Mouse (Mus musculus): ENCODE results near the gene Foxj3. TPM values are rescaled to one million over a fixed set of nuclear protein-coding genes. Genes with fewer than 3 reads are reported as not detected.

Gene Foxj3
- polyA plus RNA-seq, 1 experiment from 2014 or later = 23.4 TPM

- Histone ChIP-seq H3K4me3 (ENCODE audit: low read depth, low read length) (no peak overlapping the region), H3K4me1 (replicated peaks; ENCODE audit: control insufficient read depth, insufficient read depth, low read length) (no peaks in the 10 kb centered on the region), H3K27me3 (ENCODE audit: control insufficient read depth, insufficient read depth, low read length) (no peaks in the 10 kb centered on the region), H3K9me3 (ENCODE audit: control insufficient read depth, low read length) (no peaks in the 10 kb centered on the region), H3K4me2 (replicated peaks; ENCODE audit: low read depth, low read length) (no peak overlapping the region), H3K9ac (ENCODE audit: low read depth, low read length) (no peak overlapping the region), H3K36me3 (ENCODE audit: control insufficient read depth, insufficient read depth, low read length) (no peaks in the 10 kb centered on the region), H3K27ac (ENCODE audit: low read depth, low read length) (no peak overlapping the region)
- no peak for ATAC-seq (ENCODE audit: low FRiP score)
- DNase-seq (ENCODE audit: low spot score) = no peak
- WGBS = 77% methylated on average over 4 of the region's 4 CpGs
Measured at GRCm38 (mm10) chr4:119662151-119662550, 125.3 kb downstream of the Foxj3 start.

GRCm38 (mm10) chr4:119662976-119663375 lies 126.2 kb downstream of the Foxj3 start:
- no peak overlapping the region for H3K4me2 ChIP-seq (replicated peaks; ENCODE audit: low read depth, low read length)
- no peak overlapping the region for H3K4me3 ChIP-seq (ENCODE audit: low read depth, low read length)
- WGBS = 91% methylated on average over 7 of the region's 7 CpGs
- no peak overlapping the region for H3K9ac ChIP-seq (ENCODE audit: low read depth, low read length)
- H3K4me1 ChIP-seq (replicated peaks; ENCODE audit: control insufficient read depth, insufficient read depth, low read length) = no peaks in the 10 kb centered on the region
- H3K36me3 ChIP-seq (ENCODE audit: control insufficient read depth, insufficient read depth, low read length) = no peaks in the 10 kb centered on the region
- H3K27me3 ChIP-seq (ENCODE audit: control insufficient read depth, insufficient read depth, low read length) = no peaks in the 10 kb centered on the region
- no peak for DNase-seq (ENCODE audit: low spot score)
- H3K27ac ChIP-seq (ENCODE audit: low read depth, low read length) = no peak overlapping the region
- no peak for ATAC-seq (ENCODE audit: low FRiP score)
- H3K9me3 ChIP-seq (ENCODE audit: control insufficient read depth, low read length) = no peaks in the 10 kb centered on the region

GRCm38 (mm10) chr4:119663409-119664095 lies 126.7 kb downstream of the Foxj3 start:
- no peak for DNase-seq (ENCODE audit: low spot score)
- H3K4me2 ChIP-seq (replicated peaks; ENCODE audit: low read depth, low read length) = no peak overlapping the region
- 93% methylated on average over 14 of the region's 14 CpGs for WGBS
- H3K27ac ChIP-seq (ENCODE audit: low read depth, low read length) = no peak overlapping the region
- ATAC-seq (ENCODE audit: low FRiP score) = no peak
- H3K4me3 ChIP-seq (ENCODE audit: low read depth, low read length) = no peak overlapping the region
- H3K27me3 ChIP-seq (ENCODE audit: control insufficient read depth, insufficient read depth, low read length) = no peaks in the 10 kb centered on the region
- no peaks in the 10 kb centered on the region for H3K4me1 ChIP-seq (replicated peaks; ENCODE audit: control insufficient read depth, insufficient read depth, low read length)
- H3K9me3 ChIP-seq (ENCODE audit: control insufficient read depth, low read length) = no peaks in the 10 kb centered on the region
- H3K36me3 ChIP-seq (ENCODE audit: control insufficient read depth, insufficient read depth, low read length) = no peaks in the 10 kb centered on the region
- H3K9ac ChIP-seq (ENCODE audit: low read depth, low read length) = no peak overlapping the region

- 87% methylated on average over 2 of the region's 2 CpGs for WGBS
- Histone ChIP-seq H3K36me3 (ENCODE audit: control insufficient read depth, insufficient read depth, low read length) (no peaks in the 10 kb centered on the region), H3K9me3 (ENCODE audit: control insufficient read depth, low read length) (no peaks in the 10 kb centered on the region), H3K27me3 (ENCODE audit: control insufficient read depth, insufficient read depth, low read length) (no peaks in the 10 kb centered on the region), H3K4me1 (replicated peaks; ENCODE audit: control insufficient read depth, insufficient read depth, low read length) (no peaks in the 10 kb centered on the region), H3K4me2 (replicated peaks; ENCODE audit: low read depth, low read length) (no peak overlapping the region), H3K9ac (ENCODE audit: low read depth, low read length) (no peak overlapping the region), H3K27ac (ENCODE audit: low read depth, low read length) (no peak overlapping the region), H3K4me3 (ENCODE audit: low read depth, low read length) (no peak overlapping the region)
- ATAC-seq (ENCODE audit: low FRiP score) (no peak), DNase-seq (ENCODE audit: low spot score) (no peak)
Measured at GRCm38 (mm10) chr4:119665166-119665565, 128.4 kb downstream of the Foxj3 start.

DNA sequence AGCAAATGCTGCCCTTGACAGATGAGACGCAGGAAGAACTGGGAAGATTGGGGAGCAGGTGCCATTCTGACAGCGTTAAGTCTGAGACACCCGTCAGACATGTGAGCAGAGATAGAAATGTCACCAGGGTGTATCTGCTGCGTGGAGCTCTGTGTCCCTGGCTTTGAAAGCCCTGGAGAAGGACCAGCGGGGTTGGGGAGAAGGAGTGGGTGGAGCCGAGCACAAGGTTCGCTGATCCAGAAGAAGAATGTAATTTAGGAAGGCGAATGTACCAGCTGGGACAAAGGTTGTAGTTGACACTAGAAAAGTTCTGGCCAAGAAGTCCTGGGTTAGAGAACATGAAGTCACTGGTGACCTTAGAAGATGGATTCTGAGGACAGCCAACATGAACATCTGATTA lies 129.3 kb downstream of the Foxj3 start:
- Histone ChIP-seq H3K4me2 (replicated peaks; ENCODE audit: low read depth, low read length) (no peak overlapping the region), H3K9ac (ENCODE audit: low read depth, low read length) (no peak overlapping the region), H3K27ac (ENCODE audit: low read depth, low read length) (no peak overlapping the region), H3K36me3 (ENCODE audit: control insufficient read depth, insufficient read depth, low read length) (no peaks in the 10 kb centered on the region), H3K4me3 (ENCODE audit: low read depth, low read length) (no peak overlapping the region), H3K4me1 (replicated peaks; ENCODE audit: control insufficient read depth, insufficient read depth, low read length) (no peaks in the 10 kb centered on the region), H3K9me3 (ENCODE audit: control insufficient read depth, low read length) (no peaks in the 10 kb centered on the region), H3K27me3 (ENCODE audit: control insufficient read depth, insufficient read depth, low read length) (no peaks in the 10 kb centered on the region)
- DNase-seq (ENCODE audit: low spot score) (no peak), ATAC-seq (ENCODE audit: low FRiP score) (no peak)
- WGBS = 35% methylated on average over 8 of the region's 8 CpGs

DNA sequence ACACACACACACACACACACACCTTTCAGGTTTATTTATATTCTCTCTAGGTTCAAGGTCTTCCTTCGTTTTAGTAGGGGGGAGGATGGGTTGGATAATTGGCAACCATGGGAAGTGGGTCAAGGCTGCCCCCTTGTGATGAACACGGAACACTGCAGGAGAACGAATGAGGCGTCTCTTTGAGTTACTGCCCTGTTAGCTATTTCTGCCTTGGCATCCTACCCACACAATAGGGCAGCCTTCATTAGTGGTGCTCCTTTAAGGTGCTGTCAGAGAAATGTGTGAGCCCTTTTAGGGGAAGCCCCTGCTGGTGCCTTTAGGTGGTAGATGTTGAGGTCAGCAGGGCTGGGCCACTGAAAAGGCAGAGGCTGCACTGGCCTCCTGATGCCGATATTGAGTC lies 130.7 kb downstream of the Foxj3 start:
- peak; percentile 67 for DNase-seq (ENCODE audit: low spot score)
- H3K27ac ChIP-seq (ENCODE audit: low read depth, low read length) = no peak overlapping the region
- no peak overlapping the region for H3K4me3 ChIP-seq (ENCODE audit: low read depth, low read length)
- no peaks in the 10 kb centered on the region for H3K36me3 ChIP-seq (ENCODE audit: control insufficient read depth, insufficient read depth, low read length)
- no peak; the same call in 1 of the 2 replicates for ATAC-seq (ENCODE audit: low FRiP score)
- no peak overlapping the region for H3K9ac ChIP-seq (ENCODE audit: low read depth, low read length)
- 31% methylated on average over 5 of the region's 5 CpGs for WGBS
- H3K9me3 ChIP-seq (ENCODE audit: control insufficient read depth, low read length) = no peaks in the 10 kb centered on the region
- H3K27me3 ChIP-seq (ENCODE audit: control insufficient read depth, insufficient read depth, low read length) = no peaks in the 10 kb centered on the region
- no peak overlapping the region for H3K4me2 ChIP-seq (replicated peaks; ENCODE audit: low read depth, low read length)
- H3K4me1 ChIP-seq (replicated peaks; ENCODE audit: control insufficient read depth, insufficient read depth, low read length) = no peaks in the 10 kb centered on the region

GRCm38 (mm10) chr4:119668185-119668584 lies 131.4 kb downstream of the Foxj3 start:
- 94% methylated on average over 3 of the region's 3 CpGs for WGBS

GRCm38 (mm10) chr4:119668596-119668995 lies 131.8 kb downstream of the Foxj3 start:
- H3K9me3 ChIP-seq (ENCODE audit: control insufficient read depth, low read length) = no peaks in the 10 kb centered on the region
- no peak overlapping the region for H3K9ac ChIP-seq (ENCODE audit: low read depth, low read length)
- WGBS = 82% methylated on average over 4 of the region's 4 CpGs
- no peak for DNase-seq (ENCODE audit: low spot score)
- H3K4me3 ChIP-seq (ENCODE audit: low read depth, low read length) = no peak overlapping the region
- ATAC-seq (ENCODE audit: low FRiP score) = no peak
- H3K27ac ChIP-seq (ENCODE audit: low read depth, low read length) = no peak overlapping the region
- no peaks in the 10 kb centered on the region for H3K27me3 ChIP-seq (ENCODE audit: control insufficient read depth, insufficient read depth, low read length)
- no peaks in the 10 kb centered on the region for H3K36me3 ChIP-seq (ENCODE audit: control insufficient read depth, insufficient read depth, low read length)
- no peaks in the 10 kb centered on the region for H3K4me1 ChIP-seq (replicated peaks; ENCODE audit: control insufficient read depth, insufficient read depth, low read length)
- H3K4me2 ChIP-seq (replicated peaks; ENCODE audit: low read depth, low read length) = no peak overlapping the region

More at GRCm38 (mm10) chr4:119668185-119668584, 131.4 kb downstream of the Foxj3 start:
- DNase-seq (ENCODE audit: low spot score) = no peak
- Histone ChIP-seq H3K4me3 (ENCODE audit: low read depth, low read length) (no peak overlapping the region), H3K27me3 (ENCODE audit: control insufficient read depth, insufficient read depth, low read length) (no peaks in the 10 kb centered on the region), H3K27ac (ENCODE audit: low read depth, low read length) (no peak overlapping the region), H3K4me1 (replicated peaks; ENCODE audit: control insufficient read depth, insufficient read depth, low read length) (no peaks in the 10 kb centered on the region), H3K9me3 (ENCODE audit: control insufficient read depth, low read length) (no peaks in the 10 kb centered on the region), H3K4me2 (replicated peaks; ENCODE audit: low read depth, low read length) (no peak overlapping the region), H3K9ac (ENCODE audit: low read depth, low read length) (no peak overlapping the region), H3K36me3 (ENCODE audit: control insufficient read depth, insufficient read depth, low read length) (no peaks in the 10 kb centered on the region)
- ATAC-seq (ENCODE audit: low FRiP score) = no peak

All from hindbrain, embryonic 11.5 days (tissue).